9 mouse cellular contexts compared by ENCODE assay signal in the genomic region with DNA sequence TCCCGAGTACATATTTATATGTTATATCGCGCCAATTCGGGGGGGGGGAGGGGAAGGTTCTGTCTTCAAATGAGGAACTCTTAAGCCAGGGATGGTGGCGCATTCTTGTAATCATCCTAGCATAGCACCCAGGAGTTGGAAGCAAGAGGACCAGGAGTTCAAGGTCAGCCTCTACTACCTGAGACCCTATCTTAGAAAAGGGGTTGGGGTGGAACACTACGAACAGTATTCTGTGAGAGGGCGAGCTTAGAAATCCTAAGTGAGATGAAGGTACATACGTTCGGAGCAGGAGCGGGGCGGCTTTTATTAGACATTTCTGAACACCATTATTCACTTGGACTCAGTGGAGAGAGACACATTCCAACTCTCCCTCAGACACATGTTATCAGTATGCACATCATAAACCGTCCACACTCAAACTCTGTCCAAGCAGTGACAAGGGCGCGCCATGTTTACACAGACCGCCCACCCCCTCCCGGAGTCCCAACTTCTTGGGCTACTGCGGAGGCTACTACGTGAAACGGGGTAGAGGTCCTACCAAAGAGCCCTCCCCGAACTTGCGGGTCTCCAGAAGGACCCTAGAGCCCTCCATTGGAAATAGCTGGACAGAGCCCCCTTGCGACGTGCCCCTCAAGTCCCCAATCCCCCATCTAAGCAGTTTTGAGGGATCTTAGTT. TPM values are rescaled to one million over a fixed set of nuclear protein-coding genes. Genes with fewer than 3 reads are reported as not detected.
DNase-seq lines count a peak whose midpoint lies in the region; ATAC-seq and TF ChIP-seq lines count a peak whose summit lies in the region.
"Had no signal": no experiment of that assay in that cellular context is flagged by ENCODE, and none has a peak within 500 bp of the region (broad histone marks: within the 10 kb centered on the region; RNA-seq: fewer than 3 reads in every experiment).

A gene (minus strand): TSS at position 115 of the 676 bp plus-strand sequence.

- DNase-seq in embryo, embryonic 10.5 days (ENCODE audit: low spot score) = peak; percentile 29
- DNase-seq in embryo, embryonic 9.5 days (ENCODE audit: extremely low spot score) = no peak
- DNase-seq in CH12.LX (ENCODE audit: extremely low read depth) = no peak
- no peak for DNase-seq in embryonic facial prominence, embryonic 14.5 days (ENCODE audit: low spot score)
- DNase-seq in mesoderm, embryonic 11.5 days (ENCODE audit: low read depth, low spot score) = peak; percentile 28
- DNase-seq in spleen, adult 18-20 months = no peak
- DNase-seq in spleen, adult 12 weeks (ENCODE audit: low spot score) = no peak

- in situ Hi-C loops in CH12.LX (cut with MboI; ENCODE audit: low pct_ligation_motif_present, low pct_unique_long_range_greater_than_20kb, low sequenced_read_pairs) = loop anchor here (25.0 kb wide), 1 partner anchor 532 kb away; a partner anchor contains a TSS

- TF ChIP-seq POLR2A in CH12.LX (IDR thresholded peaks at IDR 0.05; ENCODE audit: low read depth, low read length) = no peak

- no peak for TF ChIP-seq EP300 in CH12.LX (IDR thresholded peaks at IDR 0.05; ENCODE audit: low read length)

- WGBS in embryonic facial prominence, embryonic 14.5 days = 6% methylated on average over 20 of the region's 23 CpGs
- whole genome bisulfite sequencing in hindbrain, embryonic 12.5 days = 5% methylated on average over 23 of the region's 23 CpGs

- no peak for TF ChIP-seq RAD21 in CH12.LX (IDR thresholded peaks at IDR 0.05; ENCODE audit: low read depth, low read length)

- peaks cover 19 to 53% of the 10 kb centered on the region in 2 experiments for H3K4me1 ChIP-seq in CH12.LX (ENCODE audit: control insufficient read depth in 1 of 2, insufficient read depth in 2 of 2)
- peaks cover 39% of the 10 kb centered on the region for H3K4me1 ChIP-seq in embryonic facial prominence, embryonic 14.5 days (ENCODE audit: control insufficient read depth, insufficient read depth, low read length)
- peaks cover 79% of the 10 kb centered on the region for H3K4me1 ChIP-seq in hindbrain, embryonic 12.5 days

- peak within 1 kb of the TSS; percentile 38 for H3K27ac ChIP-seq in CH12.LX (ENCODE audit: insufficient read depth, low read depth)
- H3K27ac ChIP-seq in embryonic facial prominence, embryonic 14.5 days (replicated peaks; ENCODE audit: low read depth, low read length) = peak within 1 kb of the TSS; percentile 82
- H3K27ac ChIP-seq in hindbrain, embryonic 12.5 days = peak within 1 kb of the TSS; percentile 55; the same call in 1 of the 2 replicates

- TF ChIP-seq CTCF in CH12.LX (conservative IDR thresholded peaks at IDR 0.05 in 1 of 2, IDR thresholded peaks at IDR 0.05 in 1 of 2; ENCODE audit: low read depth in 2 of 2, low read length in 2 of 2) = no peak

- H3K4me2 ChIP-seq in CH12.LX (ENCODE audit: insufficient read depth, low read depth, poor library complexity, severe bottlenecking) = peak within 1 kb of the TSS; percentile 90
- peak within 1 kb of the TSS; percentile 93 for H3K4me2 ChIP-seq in embryonic facial prominence, embryonic 14.5 days (ENCODE audit: low read depth, low read length)
- peak within 1 kb of the TSS; percentile 80 for H3K4me2 ChIP-seq in hindbrain, embryonic 12.5 days (replicated peaks)

- peaks cover 35% of the 10 kb centered on the region for H3K27me3 ChIP-seq in CH12.LX (replicated peaks)
- H3K27me3 ChIP-seq in embryonic facial prominence, embryonic 14.5 days (replicated peaks; ENCODE audit: control insufficient read depth, insufficient read depth, low read length) = peaks cover 92% of the 10 kb centered on the region
- peaks cover 89% of the 10 kb centered on the region for H3K27me3 ChIP-seq in hindbrain, embryonic 12.5 days
- H3K27me3 ChIP-seq: Patski had no signal

- peak within 1 kb of the TSS; percentile 85 for H3K9ac ChIP-seq in CH12.LX (ENCODE audit: insufficient read depth, low read depth)
- peak within 1 kb of the TSS; percentile 78 for H3K9ac ChIP-seq in embryonic facial prominence, embryonic 14.5 days (ENCODE audit: low read depth, low read length)
- peak within 1 kb of the TSS; percentile 61 for H3K9ac ChIP-seq in hindbrain, embryonic 12.5 days

- ATAC-seq in embryonic facial prominence, embryonic 14.5 days (ENCODE audit: low read depth) = no peak
- no peak for ATAC-seq in hindbrain, embryonic 12.5 days (ENCODE audit: low FRiP score)

- dilution Hi-C loops in CH12.LX (cut with MboI; ENCODE audit: extremely low pct_ligation_motif_present, extremely low pct_unique_long_range_greater_than_20kb, low sequenced_read_pairs) = no loop called here

- H3K36me3 ChIP-seq in CH12.LX (replicated peaks in 1 of 2; ENCODE audit: control insufficient read depth in 1 of 2, insufficient read depth in 1 of 2, low read length in 1 of 2) = peaks cover 29 to 31% of the 10 kb centered on the region in 2 experiments
- peaks cover 31% of the 10 kb centered on the region for H3K36me3 ChIP-seq in embryonic facial prominence, embryonic 14.5 days (ENCODE audit: control insufficient read depth, insufficient read depth, low read length)
- no peaks in the 10 kb centered on the region for H3K36me3 ChIP-seq in hindbrain, embryonic 12.5 days

- H3K79me2 ChIP-seq in CH12.LX (replicated peaks; ENCODE audit: control insufficient read depth, extremely low read depth, insufficient read depth, poor library complexity, severe bottlenecking) = no peaks in the 10 kb centered on the region; the same call in 1 of the 2 replicates

- peak within 1 kb of the TSS; percentile 61 to 74 (median 71) for H3K4me3 ChIP-seq in CH12.LX (replicated peaks in 1 of 3; ENCODE audit: low read depth in 2 of 3, low read length in 2 of 3, poor library complexity in 1 of 3)
- H3K4me3 ChIP-seq in embryonic facial prominence, embryonic 14.5 days (ENCODE audit: low read depth, low read length) = peak within 1 kb of the TSS; percentile 69
- peak within 1 kb of the TSS; percentile 47 for H3K4me3 ChIP-seq in hindbrain, embryonic 12.5 days

- H3K9me3 ChIP-seq in CH12.LX (replicated peaks; ENCODE audit: low read length) = peaks cover 29% of the 10 kb centered on the region
- no peaks in the 10 kb centered on the region for H3K9me3 ChIP-seq in embryonic facial prominence, embryonic 14.5 days (ENCODE audit: control insufficient read depth, low read length)
- no peaks in the 10 kb centered on the region for H3K9me3 ChIP-seq in hindbrain, embryonic 12.5 days (replicated peaks)

TF ChIP-seq in CH12.LX, 34 proteins besides CTCF, POLR2A, EP300 and RAD21:
- TF ChIP-seq BHLHE40 (IDR thresholded peaks at IDR 0.05; ENCODE audit: low read depth, low read length) (no peak), USF2 (conservative IDR thresholded peaks at IDR 0.05; ENCODE audit: low read depth, low read length) (no peak), TBP (conservative IDR thresholded peaks at IDR 0.05; ENCODE audit: low read depth, low read length) (0 out of 2 replicates have a peak, but pooled peaks have one; percentile 30), TCF12 (IDR thresholded peaks at IDR 0.05; ENCODE audit: low read depth, low read length) (no peak), CHD2 (IDR thresholded peaks at IDR 0.05; ENCODE audit: low read length) (peak; percentile 31; the same call in 1 of the 2 replicates)

RNA-seq across cellular contexts. Expression of the gene that starts here (rescaled TPM):
- total RNA-seq in CH12.LX (2012; rRNA removed) = 6.4 and 9.6 TPM in 2 replicates
- 2.8 and 2.9 TPM in 2 replicates for total RNA-seq in CH12.LX (2014; rRNA removed)
- 4.3 and 5.7 TPM in 2 replicates for polyA plus RNA-seq in CH12.LX (2012; ENCODE audit: insufficient read length, low read depth)
- 13.1 and 17.8 TPM in 2 replicates for polyA plus RNA-seq in embryonic facial prominence, embryonic 14.5 days (2014; fragmentation: Nextera tagmentation; extraction: Ambion mirVana)
- 11.3 and 15.8 TPM in 2 replicates for polyA plus RNA-seq in hindbrain, embryonic 12.5 days (2016; fragmentation: Nextera tagmentation; extraction: Ambion mirVana)

Comparison
In these comparisons a context has a peak if more than half of its experiments do, and no peak if none do; other contexts are left out.
1. DNase-seq: peak in embryo, embryonic 10.5 days (single experiment) and mesoderm, embryonic 11.5 days (single experiment); none in embryo, embryonic 9.5 days (single experiment), CH12.LX (single experiment), embryonic facial prominence, embryonic 14.5 days (single experiment), spleen, adult 18-20 months (0 of 2) and spleen, adult 12 weeks (single experiment).
2. Peak in every context shown above with its lines, with median percentiles within 50 percentile points of each other: H3K27ac ChIP-seq, H3K4me2 ChIP-seq, H3K4me3 ChIP-seq and H3K9ac ChIP-seq.